Mouse (Mus musculus) ES-E14 (cell line): ENCODE results near the gene Kynu. TPM values are rescaled to one million over a fixed set of nuclear protein-coding genes. Genes with fewer than 3 reads are reported as not detected.

Experiments used
- DNase-seq: peaks from one replicate; pipeline ENCODE4 v3.0.0-alpha.2; 2013; ENCODE audit warnings: low read depth, low spot score
- H3K27ac ChIP-seq: 2 replicates; pipeline ENCODE4 v1.5.1; 2012; ENCODE audit warnings: low read depth, mild to moderate bottlenecking, low read length, moderate library complexity, mixed read lengths; ENCODE audit not compliant: poor library complexity, insufficient read depth, severe bottlenecking
- H3K36me3 ChIP-seq: 2 replicates; pipeline ENCODE4 v1.6.1; 2012; ENCODE audit warnings: mild to moderate bottlenecking, low read length, moderate library complexity, mixed read lengths; ENCODE audit not compliant: control insufficient read depth, poor library complexity, insufficient read depth, severe bottlenecking
- H3K4me1 ChIP-seq, 2 experiments: fragments of 150-350 bp in 1 of 2; sonication (generic) in 1 of 2; 2 replicates each; pipeline ENCODE4 v1.6.1; 2012; ENCODE audit warnings: low read length in 2 of 2, mild to moderate bottlenecking in 1 of 2, mixed read lengths in 1 of 2; ENCODE audit not compliant: control insufficient read depth in 2 of 2, insufficient read depth in 2 of 2, poor library complexity in 1 of 2
- H3K4me3 ChIP-seq, 2 experiments: fragments of 150-350 bp in 1 of 2; sonication (generic) in 1 of 2; 2 replicates each; pipeline ENCODE4 v1.5.1; 2012; ENCODE audit warnings: low read length in 2 of 2, low read depth in 1 of 2, mild to moderate bottlenecking in 1 of 2, mixed read lengths in 1 of 2; ENCODE audit not compliant: insufficient read depth in 1 of 2, poor library complexity in 1 of 2, severe bottlenecking in 1 of 2
- H3K9ac ChIP-seq: 2 replicates; pipeline ENCODE4 v1.6.1; 2012; ENCODE audit warnings: low read depth, mild to moderate bottlenecking, low read length, mixed read lengths; ENCODE audit not compliant: poor library complexity, insufficient read depth, severe bottlenecking
- H3K9me3 ChIP-seq: fragments of 150-350 bp; sonication (generic); 2 replicates; pipeline ENCODE4 v1.6.1; 2012; ENCODE audit warnings: low read depth, mild to moderate bottlenecking, low read length; ENCODE audit not compliant: control insufficient read depth, insufficient read depth
- CHD2 ChIP-seq: IDR thresholded peaks from 2 replicates; pipeline ENCODE4 v1.6.1; 2014; ENCODE audit warnings: mild to moderate bottlenecking, low read depth, low read length, inconsistent platforms
- HCFC1 ChIP-seq: IDR thresholded peaks from 2 replicates; pipeline ENCODE4 v1.6.1; 2012; ENCODE audit warnings: low read length, inconsistent platforms, borderline replicate concordance; ENCODE audit not compliant: insufficient read depth
- MAFK ChIP-seq: IDR thresholded peaks from 2 replicates; pipeline ENCODE4 v1.6.1; 2014; ENCODE audit warnings: mild to moderate bottlenecking, low read depth, low read length, inconsistent platforms; ENCODE audit not compliant: insufficient read depth
- ZC3H11A ChIP-seq: IDR thresholded peaks from 2 replicates; pipeline ENCODE4 v1.6.1; 2012; ENCODE audit warnings: low read depth, mild to moderate bottlenecking, inconsistent platforms, low read length, borderline replicate concordance
- ZNF384 ChIP-seq: IDR thresholded peaks from 2 replicates; pipeline ENCODE4 v1.6.1; 2012; ENCODE audit warnings: low read depth, low read length, inconsistent platforms
- in situ Hi-C, 2 experiments: fragments of 600-800 bp; cut with MboI; formaldehyde crosslinking; loops; one replicate each; pipeline ENCODE4 v1.15.1; 2025; ENCODE audit warnings: low sequenced_read_pairs in 2 of 2, inconsistent platforms in 1 of 2; ENCODE audit not compliant: unreplicated experiment in 2 of 2
- total RNA-seq: library from RNA; depleted of rRNA; stranded (reverse); fragments of 300-350 nt; gene quantifications from 2 replicates; pipeline ENCODE4 v1.2.3, GENCODE M21; 2012; rRNA removed

Gene Kynu
- total RNA-seq, 1 experiment, result 0.45 TPM

GRCm38 (mm10) chr2:43723104-43723541 lies 168.0 kb downstream of the Kynu start:
- Histone ChIP-seq H3K9me3 (no peaks in the 10 kb centered on the region), H3K4me1 (no peaks in the 10 kb centered on the region), H3K9ac (no peak overlapping the region), H3K4me3 (peak overlapping the region in 1 of 2 experiments; percentile 8; a peak in 1 of 4 replicates), H3K27ac (no peak overlapping the region), H3K36me3 (no peaks in the 10 kb centered on the region)
- DNase-seq, result no peak
- in situ Hi-C loops, result loop anchor here (5.0 to 10.0 kb wide), 2 partner anchors 182 to 184 kb away; no protein-coding TSS in a partner anchor
- TF ChIP-seq MAFK (no peak), ZC3H11A (no peak), CHD2 (no peak), HCFC1 (no peak), ZNF384 (no peak)

GRCm38 (mm10) chr2:43727181-43727580 lies 172.1 kb downstream of the Kynu start:
- Histone ChIP-seq H3K4me1 (no peaks in the 10 kb centered on the region), H3K4me3 (no peak overlapping the region), H3K36me3 (no peaks in the 10 kb centered on the region), H3K9ac (no peak overlapping the region), H3K9me3 (no peaks in the 10 kb centered on the region), H3K27ac (no peak overlapping the region)
- DNase-seq, result no peak
- no peak for TF ChIP-seq ZNF384
- TF ChIP-seq HCFC1, result no peak
- TF ChIP-seq MAFK, result no peak
- no peak for TF ChIP-seq ZC3H11A
- TF ChIP-seq CHD2, result no peak
- in situ Hi-C loops, result loop anchor here in 1 of 2 experiments (10.0 kb wide), 1 partner anchor 178 kb away; no protein-coding TSS in a partner anchor

GRCm38 (mm10) chr2:43727693-43728092 lies 172.6 kb downstream of the Kynu start:
- in situ Hi-C loops, result loop anchor here in 1 of 2 experiments (10.0 kb wide), 1 partner anchor 177 kb away; no protein-coding TSS in a partner anchor
- Histone ChIP-seq H3K4me1 (no peaks in the 10 kb centered on the region), H3K9ac (no peak overlapping the region), H3K4me3 (no peak overlapping the region), H3K27ac (no peak overlapping the region), H3K9me3 (no peaks in the 10 kb centered on the region), H3K36me3 (no peaks in the 10 kb centered on the region)
- no peak for DNase-seq
- TF ChIP-seq HCFC1 (no peak), ZC3H11A (no peak), MAFK (no peak), CHD2 (no peak), ZNF384 (no peak)

- no peaks in the 10 kb centered on the region for H3K36me3 ChIP-seq
- no peak overlapping the region for H3K9ac ChIP-seq
- no peak overlapping the region for H3K4me3 ChIP-seq
- TF ChIP-seq HCFC1, result no peak
- no peak for TF ChIP-seq ZNF384
- TF ChIP-seq MAFK, result no peak
- TF ChIP-seq ZC3H11A, result no peak
- no peak for TF ChIP-seq CHD2
- H3K27ac ChIP-seq, result no peak overlapping the region
- no peak for DNase-seq
- in situ Hi-C loops, result loop anchor here in 1 of 2 experiments (10.0 kb wide), 1 partner anchor 176 kb away; no protein-coding TSS in a partner anchor
- no peaks in the 10 kb centered on the region for H3K9me3 ChIP-seq
- H3K4me1 ChIP-seq, result no peaks in the 10 kb centered on the region
Measured at GRCm38 (mm10) chr2:43728831-43729230, 173.7 kb downstream of the Kynu start.

Other genes starting within 250 kb of the Kynu start
- gene Arhgap15, start 193.5 kb downstream of the Kynu start, total RNA-seq, result not detected in 2 replicates